Mouse (Mus musculus) heart, postnatal 4 days (tissue): ENCODE measurements around the gene Abcc2. TPM values are rescaled to one million over a fixed set of nuclear protein-coding genes. Genes with fewer than 3 reads are reported as not detected.

Experiments
- DNase-seq: peaks from one replicate; pipeline ENCODE4 v3.0.0; 2021
- total RNA-seq, 2 experiments: library from RNA; stranded (reverse); gene quantifications; 2 replicates each; pipeline ENCODE4 v1.2.3; 2021

Abcc2 gene
- total RNA-seq, 2 experiments from 2014 or later, result not detected

- DNase-seq, result no peak
Observed at GRCm38 (mm10) chr19:43780391-43780790, 1.6 kb upstream of the Abcc2 start.

DNA sequence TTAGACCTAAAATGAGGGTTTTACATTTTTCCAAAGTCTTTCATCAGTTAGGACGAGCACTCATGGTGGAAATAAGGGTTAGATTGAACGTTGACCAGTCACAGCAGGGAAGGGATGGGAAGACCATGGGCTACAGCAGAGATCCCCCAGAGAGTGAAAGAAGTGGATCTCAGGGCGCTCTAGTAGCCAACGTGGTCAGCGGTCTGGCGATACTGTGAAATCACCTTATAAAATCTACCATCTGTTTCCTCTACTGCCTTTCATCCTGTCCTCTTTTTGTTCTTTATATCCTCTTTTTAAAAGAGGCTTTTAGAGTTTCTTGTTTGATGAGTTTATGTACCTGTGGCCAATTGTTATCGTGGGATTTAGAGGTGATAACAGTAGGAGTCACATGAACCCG lies 2.8 kb downstream of the Abcc2 start:
- DNase-seq, result no peak

DNA sequence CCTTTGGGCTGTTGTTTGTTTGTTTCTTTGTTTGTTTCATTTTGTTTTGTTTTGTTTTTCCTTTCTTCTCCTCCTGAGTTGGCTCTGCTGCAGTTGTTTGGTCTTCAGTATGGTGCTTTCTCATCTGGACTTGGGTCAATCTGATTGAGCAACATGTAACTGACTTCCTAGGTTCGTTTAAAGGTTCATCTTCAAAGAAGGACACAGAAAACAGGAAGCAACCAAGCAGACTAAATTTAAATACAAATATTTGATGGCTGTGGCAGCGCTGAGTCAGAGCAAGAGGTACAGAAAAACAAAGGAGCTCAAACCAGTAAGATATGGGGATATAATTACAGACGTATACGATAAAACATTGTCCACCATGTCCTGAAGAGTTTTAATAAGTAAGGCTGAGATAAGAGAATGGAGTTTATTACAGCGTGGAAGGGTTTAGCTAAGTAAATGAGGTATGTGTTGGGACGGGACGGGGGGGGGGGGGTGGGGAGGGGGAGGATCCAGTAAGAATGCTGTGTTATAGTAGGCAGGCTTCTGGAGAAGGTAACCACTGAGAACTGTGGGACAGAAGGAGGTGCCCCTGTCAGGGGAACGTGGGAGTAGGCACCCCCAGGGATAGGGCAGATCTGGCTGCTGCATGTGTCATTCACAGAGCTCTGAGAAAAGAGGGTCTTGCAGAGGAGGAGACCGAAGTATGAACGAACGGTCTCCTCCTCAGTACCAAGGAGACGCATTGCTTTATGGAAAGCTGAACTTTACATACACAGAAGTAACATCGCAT lies 4.4 kb downstream of the Abcc2 start:
- DNase-seq, result no peak

GRCm38 (mm10) chr19:43789817-43790216 lies 7.8 kb downstream of the Abcc2 start:
- no peak for DNase-seq

DNA sequence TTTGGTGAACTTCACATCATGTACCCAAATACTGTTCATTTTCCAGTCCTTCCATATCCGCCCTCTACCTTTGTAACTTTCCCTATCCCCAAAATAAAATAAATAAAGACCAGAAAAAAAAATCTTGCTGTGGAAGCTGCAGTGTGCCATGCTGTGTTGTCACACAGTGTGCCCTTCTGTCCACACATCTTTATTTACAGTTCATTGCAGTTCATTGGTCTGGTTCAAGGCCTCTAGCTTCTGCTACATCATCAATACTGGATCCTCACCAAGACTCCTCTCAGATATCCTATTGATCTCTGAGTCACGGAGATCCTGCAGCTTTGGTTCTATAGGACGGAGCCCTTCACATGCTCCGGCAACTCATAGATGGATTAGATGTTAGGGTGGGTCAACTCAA lies 10.5 kb downstream of the Abcc2 start:
- no peak for DNase-seq

DNA sequence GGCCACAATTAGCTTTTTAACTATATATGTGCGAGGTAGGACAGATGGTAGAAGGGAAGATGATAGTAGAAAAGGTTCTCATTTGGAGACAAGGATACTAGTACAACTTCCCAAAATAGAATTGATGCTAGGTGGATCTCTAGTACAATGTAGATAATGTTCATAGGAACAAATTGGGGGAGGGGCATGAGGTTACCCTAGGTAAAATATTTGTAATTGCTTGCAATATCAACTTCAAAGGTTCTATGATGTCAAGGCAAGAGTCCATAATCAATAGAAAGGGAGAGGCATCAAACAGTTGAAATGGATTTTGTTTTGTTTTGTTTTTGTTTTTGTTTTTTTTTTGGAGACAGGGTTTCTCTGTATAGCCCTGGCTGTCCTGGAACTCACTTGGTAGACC lies 12.0 kb downstream of the Abcc2 start:
- DNase-seq, result no peak

- DNase-seq, result no peak
Observed at GRCm38 (mm10) chr19:43795511-43795910, 13.5 kb downstream of the Abcc2 start.

GRCm38 (mm10) chr19:43797216-43797615 lies 15.2 kb downstream of the Abcc2 start:
- DNase-seq, result no peak

DNA sequence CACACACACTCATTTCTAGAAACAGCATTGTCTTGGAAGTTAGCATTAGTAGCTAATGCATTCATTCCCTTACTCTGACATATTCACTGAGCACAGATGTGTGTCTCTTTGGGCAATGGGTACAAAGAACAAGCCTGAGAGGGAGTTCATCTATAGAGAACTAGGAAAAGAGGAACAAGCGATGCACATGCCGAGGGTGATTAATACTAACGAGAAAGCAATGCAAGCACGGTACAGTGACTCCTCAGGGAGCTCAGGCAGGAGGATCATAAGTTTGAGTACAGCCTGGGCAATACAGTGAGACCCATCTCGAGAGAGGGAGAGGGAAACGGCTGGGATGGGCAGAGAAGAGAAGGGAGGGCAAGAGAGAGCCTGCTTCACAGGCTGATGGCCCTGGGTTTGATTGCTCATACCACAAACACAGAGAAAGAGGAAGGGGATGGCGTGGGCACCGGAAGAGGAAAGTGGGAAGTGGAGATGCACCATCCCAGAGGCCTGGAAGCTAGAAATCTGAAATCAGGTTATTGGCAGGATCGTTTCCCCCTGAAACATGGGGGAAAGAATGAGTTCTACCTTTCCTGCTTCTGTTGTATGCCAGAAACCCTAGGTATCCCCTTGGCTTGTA lies 19.5 kb downstream of the Abcc2 start:
- DNase-seq, result no peak

- no peak for DNase-seq
Observed at GRCm38 (mm10) chr19:43803866-43804265, 21.9 kb downstream of the Abcc2 start.

DNA sequence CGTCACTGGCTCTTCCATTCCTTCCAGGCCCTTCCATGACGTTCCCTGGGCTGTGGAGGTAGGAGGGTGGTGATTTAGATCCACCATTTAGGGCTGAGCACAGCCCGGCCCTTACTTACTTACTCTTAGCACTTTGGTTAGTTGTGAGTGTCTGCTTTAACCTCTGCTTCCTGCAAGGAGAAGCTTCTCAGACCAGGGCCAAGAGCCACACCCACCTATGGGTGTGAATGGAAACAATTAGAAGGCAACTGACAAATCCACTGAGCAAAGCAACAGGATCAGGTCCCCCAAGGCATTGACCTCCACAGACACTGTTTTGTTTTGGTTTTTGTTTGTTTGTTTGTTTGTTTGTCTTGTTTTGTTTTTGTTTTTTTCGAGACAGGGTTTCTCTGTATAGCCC lies 27.3 kb downstream of the Abcc2 start:
- DNase-seq, result no peak

GRCm38 (mm10) chr19:43811419-43811818 lies 29.4 kb downstream of the Abcc2 start:
- no peak for DNase-seq

DNA sequence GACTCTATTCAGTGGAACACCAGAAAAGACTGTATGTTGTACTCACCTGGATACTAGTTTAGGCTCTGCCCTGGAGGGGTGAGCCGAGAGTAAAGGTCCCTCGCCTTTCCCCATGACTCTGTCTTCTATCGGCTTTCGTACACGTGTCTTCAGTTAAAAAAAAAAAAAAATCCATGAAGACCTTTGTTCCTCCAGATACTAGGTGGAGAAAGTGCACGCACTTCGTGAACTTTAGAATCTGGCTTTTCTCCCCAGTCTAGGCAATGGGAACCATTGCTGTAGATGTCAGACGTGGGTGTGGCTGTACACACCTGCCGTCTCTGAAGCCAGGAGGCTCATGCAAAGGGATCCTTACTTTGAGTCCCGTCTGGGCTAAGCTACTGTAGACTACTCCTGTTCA lies 31.3 kb downstream of the Abcc2 start:
- no peak for DNase-seq

GRCm38 (mm10) chr19:43815661-43816414 lies 33.8 kb downstream of the Abcc2 start:
- peak; percentile 15 for DNase-seq

DNA sequence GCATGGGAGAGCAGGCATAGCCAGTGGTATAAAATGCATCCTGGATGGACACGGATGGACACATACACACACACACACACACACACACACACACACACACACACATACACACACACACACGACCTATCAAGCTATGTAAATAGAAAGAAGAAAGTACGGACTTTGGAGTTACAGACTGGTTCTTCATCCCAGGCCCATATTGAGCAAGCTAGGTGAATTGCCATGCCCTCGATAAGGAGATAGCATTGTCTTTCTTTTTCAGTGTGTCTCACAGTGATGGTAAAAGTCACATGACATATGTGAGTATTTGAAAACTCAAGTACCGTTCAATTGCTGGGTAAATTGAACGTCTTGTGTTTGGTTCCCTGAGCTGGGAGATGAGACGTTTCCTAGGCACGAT lies 44.9 kb downstream of the Abcc2 start:
- DNase-seq, result no peak

GRCm38 (mm10) chr19:43832425-43833069 lies 50.6 kb downstream of the Abcc2 start:
- DNase-seq, result peak; percentile 82

- no peak for DNase-seq
Observed at GRCm38 (mm10) chr19:43843184-43843583, 61.2 kb downstream of the Abcc2 start.

- no peak for DNase-seq
Observed at GRCm38 (mm10) chr19:43845331-43845908, 63.4 kb downstream of the Abcc2 start.

- no peak for DNase-seq
Observed at GRCm38 (mm10) chr19:43847056-43847455, 65.1 kb downstream of the Abcc2 start.

GRCm38 (mm10) chr19:43847966-43848365 lies 66.0 kb downstream of the Abcc2 start:
- DNase-seq, result no peak

DNA sequence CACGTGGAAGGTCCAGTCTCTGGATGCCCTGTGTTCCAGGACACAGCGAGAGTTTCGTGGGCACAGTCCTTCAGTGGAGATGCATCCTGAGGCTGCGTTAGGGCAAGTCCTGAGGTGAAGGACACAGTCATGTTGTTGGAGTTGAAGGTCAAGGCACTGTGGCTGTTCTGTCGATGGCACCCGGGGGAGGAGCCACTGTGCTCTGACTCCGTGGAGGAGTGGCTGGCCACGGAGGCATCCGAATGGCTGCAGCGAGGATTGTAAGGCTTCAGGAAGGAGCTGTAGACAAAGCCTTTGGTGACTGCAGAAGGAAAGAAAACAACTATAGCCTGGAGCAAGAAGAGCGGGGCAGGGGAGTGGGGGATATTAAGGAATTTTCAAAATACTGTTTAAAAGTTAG lies 68.0 kb downstream of the Abcc2 start:
- no peak for DNase-seq

GRCm38 (mm10) chr19:43851996-43852630 lies 70.1 kb downstream of the Abcc2 start:
- no peak for DNase-seq
